Mouse (Mus musculus): ENCODE measurements around the gene Olfr914. TPM values are rescaled to one million over a fixed set of nuclear protein-coding genes. Genes with fewer than 3 reads are reported as not detected.

Olfr914 gene
- polyA plus RNA-seq (2015; fragmentation: Nextera tagmentation; extraction: Ambion mirVana), result not detected in 2 replicates

- Histone ChIP-seq H3K27me3 (no peaks in the 10 kb centered on the region), H3K4me2 (replicated peaks) (no peak within 1 kb of the TSS), H3K4me3 (replicated peaks) (no peak within 1 kb of the TSS), H3K4me1 (no peaks in the 10 kb centered on the region), H3K27ac (replicated peaks) (no peak within 1 kb of the TSS), H3K9me3 (replicated peaks) (no peaks in the 10 kb centered on the region), H3K9ac (no peak within 1 kb of the TSS), H3K36me3 (no peaks in the 10 kb centered on the region)
- ATAC-seq (ENCODE audit: insufficient number of reproducible peaks, low FRiP score, low TSS enrichment, low read depth), result no peak
- WGBS, result 58% methylated on average over 2 of the region's 2 CpGs
Observed at GRCm38 (mm10) chr9:38604802-38605201, at the start of gene Olfr914. Olfr914 (plus strand) TSS chr9:38605102.

GRCm38 (mm10) chr9:38579878-38580277 is 25.0 kb upstream of the Olfr914 start, which contains the start of gene Olfr912:
Olfr912 (plus strand) TSS chr9:38580178.
- Histone ChIP-seq H3K36me3 (no peaks in the 10 kb centered on the region), H3K4me1 (no peaks in the 10 kb centered on the region), H3K9ac (no peak within 1 kb of the TSS), H3K9me3 (replicated peaks) (no peaks in the 10 kb centered on the region), H3K4me2 (replicated peaks) (no peak within 1 kb of the TSS), H3K4me3 (replicated peaks) (no peak within 1 kb of the TSS), H3K27me3 (no peaks in the 10 kb centered on the region), H3K27ac (replicated peaks) (no peak within 1 kb of the TSS)
- WGBS, result 80% methylated on average over 1 of the region's 1 CpGs
- ATAC-seq (ENCODE audit: insufficient number of reproducible peaks, low FRiP score, low TSS enrichment, low read depth), result no peak

- Histone ChIP-seq H3K4me1 (no peaks in the 10 kb centered on the region), H3K27ac (replicated peaks) (no peak overlapping the region), H3K27me3 (no peaks in the 10 kb centered on the region), H3K9me3 (replicated peaks) (no peaks in the 10 kb centered on the region), H3K9ac (no peak overlapping the region), H3K4me3 (replicated peaks) (no peak overlapping the region), H3K4me2 (replicated peaks) (no peak overlapping the region), H3K36me3 (no peaks in the 10 kb centered on the region)
- ATAC-seq (ENCODE audit: insufficient number of reproducible peaks, low FRiP score, low TSS enrichment, low read depth), result no peak
- WGBS, result 48% methylated on average over 1 of the region's 1 CpGs
Observed at GRCm38 (mm10) chr9:38591056-38591455, 13.8 kb upstream of the Olfr914 start.

GRCm38 (mm10) chr9:38592459-38592858 is 12.4 kb upstream of the Olfr914 start, which contains the start of gene Olfr913:
Olfr913 (plus strand) TSS chr9:38592759.
- Histone ChIP-seq H3K27me3 (no peaks in the 10 kb centered on the region), H3K4me2 (replicated peaks) (no peak within 1 kb of the TSS), H3K4me3 (replicated peaks) (no peak within 1 kb of the TSS), H3K9me3 (replicated peaks) (no peaks in the 10 kb centered on the region), H3K9ac (no peak within 1 kb of the TSS), H3K36me3 (no peaks in the 10 kb centered on the region), H3K4me1 (no peaks in the 10 kb centered on the region), H3K27ac (replicated peaks) (no peak within 1 kb of the TSS)
- WGBS, result 57% methylated on average over 2 of the region's 2 CpGs
- ATAC-seq (ENCODE audit: insufficient number of reproducible peaks, low FRiP score, low TSS enrichment, low read depth), result no peak

GRCm38 (mm10) chr9:38632406-38632805 is 27.5 kb downstream of the Olfr914 start:
- no peak for ATAC-seq (ENCODE audit: insufficient number of reproducible peaks, low FRiP score, low TSS enrichment, low read depth)
- Histone ChIP-seq H3K36me3 (no peaks in the 10 kb centered on the region), H3K4me1 (no peaks in the 10 kb centered on the region), H3K4me3 (replicated peaks) (no peak overlapping the region), H3K27me3 (no peaks in the 10 kb centered on the region), H3K4me2 (replicated peaks) (no peak overlapping the region), H3K27ac (replicated peaks) (no peak overlapping the region), H3K9me3 (replicated peaks) (no peaks in the 10 kb centered on the region), H3K9ac (no peak overlapping the region)
- 79% methylated on average over 4 of the region's 4 CpGs for WGBS

- H3K36me3 ChIP-seq, result no peaks in the 10 kb centered on the region
- no peaks in the 10 kb centered on the region for H3K4me1 ChIP-seq
- ATAC-seq (ENCODE audit: insufficient number of reproducible peaks, low FRiP score, low TSS enrichment, low read depth), result no peak
- no peaks in the 10 kb centered on the region for H3K9me3 ChIP-seq (replicated peaks)
- 55% methylated on average over 1 of the region's 1 CpGs for WGBS
- H3K9ac ChIP-seq, result no peak within 1 kb of the TSS
- no peak within 1 kb of the TSS for H3K4me3 ChIP-seq (replicated peaks)
- H3K4me2 ChIP-seq (replicated peaks), result no peak within 1 kb of the TSS
- no peaks in the 10 kb centered on the region for H3K27me3 ChIP-seq
- no peak within 1 kb of the TSS for H3K27ac ChIP-seq (replicated peaks)
Observed at GRCm38 (mm10) chr9:38659775-38660174, 54.9 kb downstream of the Olfr914 start, which contains the start of gene Olfr916. Olfr916 (minus strand) TSS chr9:38659875.

Other genes with a start within 250 kb of the Olfr914 start
- gene Olfr250, start 238.2 kb upstream of the Olfr914 start, polyA plus RNA-seq (2015; fragmentation: Nextera tagmentation; extraction: Ambion mirVana), result 0.11 and 0.20 TPM in 2 replicates
- not detected in 2 replicates for gene Olfr251, start 228.0 kb upstream of the Olfr914 start, polyA plus RNA-seq (2015; fragmentation: Nextera tagmentation; extraction: Ambion mirVana)
- not detected in 2 replicates for gene Olfr147, start 203.4 kb upstream of the Olfr914 start, polyA plus RNA-seq (2015; fragmentation: Nextera tagmentation; extraction: Ambion mirVana)
- gene Olfr901, start 175.6 kb upstream of the Olfr914 start, polyA plus RNA-seq (2015; fragmentation: Nextera tagmentation; extraction: Ambion mirVana), result not detected in 2 replicates
- gene Olfr902, start 157.4 kb upstream of the Olfr914 start, polyA plus RNA-seq (2015; fragmentation: Nextera tagmentation; extraction: Ambion mirVana), result not detected in 2 replicates
- not detected in 2 replicates for gene Olfr904, start 142.0 kb upstream of the Olfr914 start, polyA plus RNA-seq (2015; fragmentation: Nextera tagmentation; extraction: Ambion mirVana)
- 0.05 TPM in 1 of 2 replicates, not detected in the other for gene Olfr905, start 134.0 kb upstream of the Olfr914 start, polyA plus RNA-seq (2015; fragmentation: Nextera tagmentation; extraction: Ambion mirVana)
- not detected in 2 replicates for gene Olfr906, start 118.0 kb upstream of the Olfr914 start, polyA plus RNA-seq (2015; fragmentation: Nextera tagmentation; extraction: Ambion mirVana)
- gene Olfr907, start 109.3 kb upstream of the Olfr914 start, polyA plus RNA-seq (2015; fragmentation: Nextera tagmentation; extraction: Ambion mirVana), result not detected in 2 replicates
- gene Olfr911-ps1, start 83.5 kb upstream of the Olfr914 start, polyA plus RNA-seq (2015; fragmentation: Nextera tagmentation; extraction: Ambion mirVana), result not detected in 2 replicates
- gene Olfr910, start 67.3 kb upstream of the Olfr914 start, polyA plus RNA-seq (2015; fragmentation: Nextera tagmentation; extraction: Ambion mirVana), result 0.11 TPM in 1 of 2 replicates, not detected in the other
- not detected in 2 replicates for gene Olfr912, start 24.9 kb upstream of the Olfr914 start, polyA plus RNA-seq (2015; fragmentation: Nextera tagmentation; extraction: Ambion mirVana)
- gene Olfr913, start 12.3 kb upstream of the Olfr914 start, polyA plus RNA-seq (2015; fragmentation: Nextera tagmentation; extraction: Ambion mirVana), result not detected in 2 replicates
- not detected in 2 replicates for gene Olfr916, start 54.8 kb downstream of the Olfr914 start, polyA plus RNA-seq (2015; fragmentation: Nextera tagmentation; extraction: Ambion mirVana)
- not detected in 2 replicates for gene Olfr917, start 60.7 kb downstream of the Olfr914 start, polyA plus RNA-seq (2015; fragmentation: Nextera tagmentation; extraction: Ambion mirVana)
- 0.05 TPM in 1 of 2 replicates, not detected in the other for gene Olfr918, start 69.5 kb downstream of the Olfr914 start, polyA plus RNA-seq (2015; fragmentation: Nextera tagmentation; extraction: Ambion mirVana)
- gene Olfr919, start 98.6 kb downstream of the Olfr914 start, polyA plus RNA-seq (2015; fragmentation: Nextera tagmentation; extraction: Ambion mirVana), result not detected in 2 replicates
- 28.9 and 30.4 TPM in 2 replicates for gene Vwa5a, start 113.2 kb downstream of the Olfr914 start, polyA plus RNA-seq (2015; fragmentation: Nextera tagmentation; extraction: Ambion mirVana)
- 0.04 TPM in 1 of 2 replicates, not detected in the other for gene Olfr920, start 147.2 kb downstream of the Olfr914 start, polyA plus RNA-seq (2015; fragmentation: Nextera tagmentation; extraction: Ambion mirVana)
- not detected in 2 replicates for gene Olfr921, start 168.0 kb downstream of the Olfr914 start, polyA plus RNA-seq (2015; fragmentation: Nextera tagmentation; extraction: Ambion mirVana)
- not detected in 2 replicates for gene Olfr922, start 209.5 kb downstream of the Olfr914 start, polyA plus RNA-seq (2015; fragmentation: Nextera tagmentation; extraction: Ambion mirVana)
- 0.70 and 0.88 TPM in 2 replicates for gene Olfr923, start 221.4 kb downstream of the Olfr914 start, polyA plus RNA-seq (2015; fragmentation: Nextera tagmentation; extraction: Ambion mirVana)
- 0.08 TPM in 1 of 2 replicates, not detected in the other for gene Olfr924, start 239.3 kb downstream of the Olfr914 start, polyA plus RNA-seq (2015; fragmentation: Nextera tagmentation; extraction: Ambion mirVana)
- not detected in 2 replicates for gene Olfr26, start 250.0 kb downstream of the Olfr914 start, polyA plus RNA-seq (2015; fragmentation: Nextera tagmentation; extraction: Ambion mirVana)

All from embryonic facial prominence, embryonic 15.5 days (tissue).